Mouse (Mus musculus) embryonic fibroblast, embryonic 13.5 days (primary cell): Measurements from ENCODE around the gene Fam129a.

ENCODE experiments used
- CTCF ChIP-seq: IDR thresholded peaks from 2 replicates; pipeline ENCODE4 v1.5.1; 2011; ENCODE audit warnings: mild to moderate bottlenecking, control low read depth, low read length, moderate library complexity, borderline replicate concordance; ENCODE audit not compliant: insufficient read depth
- POLR2A ChIP-seq: IDR thresholded peaks from 2 replicates; pipeline ENCODE4 v1.6.1; 2011; ENCODE audit warnings: low read depth, mild to moderate bottlenecking, control low read depth, low read length, moderate library complexity

- TF ChIP-seq POLR2A (no peak), CTCF (no peak)
These were observed 114.0 kb downstream of the Fam129a start for GRCm38 (mm10) chr1:151684978-151685377.
